Mouse (Mus musculus) R1 (cell line): ENCODE results near the gene Sox6.

ENCODE experiments used
- DNase-seq: peaks from one replicate; pipeline ENCODE4 v3.0.0-alpha.2; 2018; ENCODE audit warnings: low read depth, low spot score

Gene Sox6

GRCm38 (mm10) chr7:115426161-115426982, 612.2 kb downstream of the Sox6 start:
- DNase-seq: no peak

GRCm38 (mm10) chr7:115422828-115423227, 615.8 kb downstream of the Sox6 start:
- DNase-seq: no peak

DNA sequence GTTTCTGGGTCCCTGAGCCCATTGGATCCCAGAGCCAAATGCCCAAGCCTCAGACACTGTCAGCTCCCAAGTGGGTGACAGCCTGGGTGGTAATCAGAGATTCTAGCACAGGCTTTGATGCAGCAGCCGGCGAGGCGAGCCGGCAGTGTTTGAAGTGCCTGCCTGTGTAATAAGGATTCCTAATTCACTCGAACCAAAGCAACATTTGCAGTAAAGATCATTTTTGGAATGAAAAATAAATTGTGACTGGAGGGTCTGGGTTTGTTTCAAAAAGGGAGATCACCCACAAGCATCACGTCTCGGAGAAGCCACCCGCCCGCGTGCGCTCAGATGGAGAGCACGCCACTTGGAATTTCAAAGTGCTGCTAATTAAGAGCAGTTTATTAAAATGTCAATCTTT, 617.6 kb downstream of the Sox6 start:
- no peak for DNase-seq
